Mouse (Mus musculus): Measurements from ENCODE around the gene Otop2.
A peak's percentile ranks its signal among the peaks of the same experiment; 100 is the strongest.

Gene Otop2

DNA sequence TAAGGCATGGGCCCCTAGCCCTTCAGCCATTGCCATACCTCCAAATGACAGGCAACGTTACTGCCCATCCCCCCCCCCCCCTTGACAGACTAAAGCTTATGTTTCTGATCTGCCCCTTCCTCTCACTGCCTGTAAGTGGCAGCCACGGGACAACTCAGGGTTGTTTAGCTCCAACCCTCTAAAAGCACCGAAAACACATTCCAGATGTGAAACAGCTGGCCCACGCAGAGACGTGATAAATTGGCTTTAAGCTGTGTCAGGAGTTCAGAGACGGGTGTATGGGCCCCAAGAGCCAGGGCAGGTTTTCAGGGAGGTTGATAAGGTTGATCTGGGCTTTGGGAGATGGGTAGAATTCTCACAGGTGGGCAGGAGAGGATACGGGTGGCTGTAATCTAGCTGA lies 38.6 kb downstream of the Otop2 start:
- DNase-seq (ENCODE audit: low read depth, low spot score), result no peak

DNA sequence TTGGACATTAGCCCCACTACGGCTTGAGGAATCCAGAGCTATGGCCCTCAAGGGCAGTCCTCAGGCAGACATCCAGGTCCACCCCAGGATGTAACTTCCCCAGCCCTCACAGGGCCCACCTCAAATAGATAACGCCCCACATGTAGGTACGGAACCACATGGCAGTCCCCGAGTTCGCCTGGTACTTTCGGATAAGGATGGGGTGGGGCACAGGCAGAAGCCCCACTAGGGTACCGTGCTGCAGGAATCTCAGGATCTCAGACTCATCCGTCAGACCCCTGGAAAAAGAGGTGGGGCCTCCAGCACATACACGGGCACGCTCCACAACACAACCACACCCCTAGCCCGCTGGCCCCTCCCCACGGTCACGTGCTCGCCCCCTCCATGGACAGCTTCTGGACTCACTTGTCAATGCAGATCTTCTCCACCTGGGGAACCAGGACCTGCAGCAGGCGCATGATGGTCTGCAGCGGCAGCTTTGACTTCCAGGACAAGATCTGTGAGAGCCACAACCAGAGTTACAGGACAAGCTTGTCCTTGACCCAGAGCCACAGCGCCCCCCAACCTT lies 41.8 kb downstream of the Otop2 start:
- peak; percentile 79 for DNase-seq (ENCODE audit: low read depth, low spot score)

DNA sequence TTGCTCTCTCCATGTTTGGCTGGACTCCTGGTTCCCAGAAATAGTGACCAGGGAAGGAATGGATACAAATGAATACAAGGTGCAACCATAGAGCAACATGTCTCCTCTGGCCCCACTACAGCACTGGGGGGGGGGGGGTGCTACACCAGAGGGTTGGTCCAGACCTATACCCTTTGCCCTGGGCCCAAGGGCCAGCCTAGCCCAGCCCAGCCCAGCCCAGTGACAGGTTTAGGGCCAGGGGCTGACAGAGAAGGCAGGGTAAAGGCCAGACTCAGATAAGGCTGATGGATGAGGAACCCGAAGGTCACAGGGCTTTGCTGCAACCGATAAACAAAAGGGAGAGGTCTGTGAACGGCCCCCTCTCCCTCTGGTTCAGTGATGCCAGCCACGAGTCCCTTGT lies 43.0 kb downstream of the Otop2 start:
- DNase-seq (ENCODE audit: low read depth, low spot score), result no peak

DNA sequence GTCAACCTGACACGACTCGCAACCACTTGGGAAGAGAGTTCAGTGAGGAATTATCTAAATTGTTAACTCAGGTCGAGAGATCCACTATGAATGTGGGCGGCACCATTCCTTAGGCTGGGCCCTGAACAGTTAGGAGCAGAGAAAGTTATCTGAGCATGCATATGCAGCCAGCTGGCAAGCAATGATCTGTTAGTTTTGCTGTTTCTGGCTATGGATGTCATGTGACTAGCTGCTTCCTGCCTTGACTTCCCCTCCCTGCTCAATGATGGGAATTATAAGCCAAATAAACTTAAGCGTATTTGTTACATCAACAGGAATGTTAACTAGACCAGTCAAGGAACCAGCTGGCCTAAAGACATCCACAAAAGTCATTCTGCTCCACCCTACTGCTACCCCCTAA lies 46.4 kb downstream of the Otop2 start:
- no peak for DNase-seq (ENCODE audit: low read depth, low spot score)

GRCm38 (mm10) chr11:115354183-115354582 lies 47.2 kb downstream of the Otop2 start:
- DNase-seq (ENCODE audit: low read depth, low spot score), result peak; percentile 84

- peak; percentile 73 for DNase-seq (ENCODE audit: low read depth, low spot score)
Observed at GRCm38 (mm10) chr11:115358468-115358867, 51.5 kb downstream of the Otop2 start.

GRCm38 (mm10) chr11:115359293-115359692 lies 52.3 kb downstream of the Otop2 start:
- DNase-seq (ENCODE audit: low read depth, low spot score), result peak; percentile 80

DNA sequence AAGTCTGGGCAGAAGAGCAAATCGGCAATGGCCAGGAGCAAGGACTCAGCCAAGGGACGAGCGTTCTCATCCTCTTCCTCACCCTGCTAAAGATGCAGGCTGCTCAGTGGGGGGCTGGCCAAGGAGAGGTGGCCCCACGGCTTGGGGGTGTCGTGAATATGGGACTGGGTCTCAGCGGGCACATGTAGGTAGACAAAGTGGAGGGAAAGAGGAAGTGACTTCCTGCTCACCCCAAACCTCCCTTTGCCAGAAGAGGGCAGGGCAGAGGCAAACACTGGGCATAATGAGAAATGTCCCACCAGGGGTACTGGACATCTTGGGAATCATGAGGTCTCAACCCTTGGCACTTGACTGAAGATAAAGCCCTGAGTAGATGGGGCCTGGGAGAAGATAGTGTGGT lies 52.8 kb downstream of the Otop2 start:
- DNase-seq (ENCODE audit: low read depth, low spot score), result no peak

GRCm38 (mm10) chr11:115364136-115364535 lies 57.2 kb downstream of the Otop2 start:
- no peak for DNase-seq (ENCODE audit: low read depth, low spot score)

DNA sequence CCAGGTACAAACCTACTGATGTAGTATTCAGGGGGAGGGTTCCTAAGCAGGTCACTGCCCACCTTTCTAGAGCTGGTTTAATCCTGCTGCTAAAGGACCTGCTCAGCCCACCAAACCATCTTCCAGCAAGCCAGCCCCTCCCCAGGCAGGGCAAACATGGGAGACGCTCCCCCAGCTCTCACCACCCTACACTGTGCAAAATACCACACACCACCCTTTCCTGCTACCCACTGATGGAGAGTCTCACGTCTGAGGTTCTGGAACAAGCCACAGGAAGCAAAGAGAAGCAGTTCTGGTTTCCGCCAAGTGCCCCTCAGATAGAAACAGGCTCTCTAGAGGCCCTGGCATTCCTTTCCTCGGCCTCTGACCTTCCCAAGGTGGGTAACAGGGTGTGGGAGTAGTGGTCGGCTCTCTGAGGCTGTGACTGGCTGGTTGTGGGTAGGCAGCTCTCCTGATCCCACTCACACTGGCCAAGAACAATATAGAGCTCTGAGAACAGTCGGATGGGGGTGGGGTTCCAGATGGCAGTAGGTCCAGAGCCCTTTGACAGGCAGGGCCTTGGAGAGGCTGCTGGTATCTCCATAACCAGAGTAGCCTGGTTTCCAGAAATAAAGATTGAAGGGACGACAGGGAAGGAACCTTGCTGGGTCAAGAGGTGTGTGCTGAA lies 59.2 kb downstream of the Otop2 start:
- DNase-seq (ENCODE audit: low read depth, low spot score), result no peak

GRCm38 (mm10) chr11:115366706-115367394 lies 59.9 kb downstream of the Otop2 start:
- no peak for DNase-seq (ENCODE audit: low read depth, low spot score)

- peak; percentile 87 for DNase-seq (ENCODE audit: low read depth, low spot score)
Observed at GRCm38 (mm10) chr11:115367395-115367944, 60.5 kb downstream of the Otop2 start, which contains the start of gene Hid1. Gene Hid1, minus strand, starts transcription at chr11:115367756.

- DNase-seq (ENCODE audit: low read depth, low spot score), result no peak
Observed at GRCm38 (mm10) chr11:115370368-115370767, 63.4 kb downstream of the Otop2 start.

DNA sequence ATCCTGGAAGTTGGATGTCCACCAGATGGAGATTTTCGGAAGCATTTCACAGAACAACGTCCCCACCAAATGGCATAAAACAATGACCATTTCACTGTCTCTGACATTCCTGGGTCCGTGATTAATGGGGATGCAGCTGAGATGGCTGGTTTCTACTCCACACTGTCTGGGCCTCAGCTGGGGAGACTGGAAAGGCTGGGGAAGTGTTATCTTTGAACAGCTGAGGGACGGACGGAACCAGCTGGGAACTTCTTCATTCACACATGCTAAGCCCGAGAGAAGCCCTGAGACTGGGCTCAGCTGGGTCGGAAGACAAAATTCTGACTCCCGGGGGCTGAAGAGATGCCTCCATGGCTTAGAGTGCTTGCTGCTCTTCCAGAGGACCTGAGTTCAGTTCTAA lies 64.4 kb downstream of the Otop2 start:
- DNase-seq (ENCODE audit: low read depth, low spot score), result no peak

DNA sequence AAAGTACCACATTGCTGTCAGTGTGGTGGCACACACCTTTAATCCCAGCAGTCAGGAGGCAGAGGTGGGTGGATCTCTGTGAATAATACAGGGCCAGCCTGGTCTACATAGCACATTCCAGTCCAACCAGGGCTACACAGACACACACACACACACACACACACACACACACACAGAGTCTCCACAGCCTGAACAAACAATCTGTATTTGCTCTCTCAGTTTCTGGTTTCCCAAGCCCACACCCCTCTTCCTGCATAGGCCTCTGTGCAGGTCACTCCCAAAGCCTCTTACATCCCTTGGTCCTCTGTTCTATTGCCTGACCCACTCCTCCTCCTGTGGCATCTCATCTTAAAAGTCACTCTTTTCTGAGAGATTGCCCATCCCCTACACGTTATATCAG lies 65.1 kb downstream of the Otop2 start:
- no peak for DNase-seq (ENCODE audit: low read depth, low spot score)

- no peak for DNase-seq (ENCODE audit: low read depth, low spot score)
Observed at GRCm38 (mm10) chr11:115372737-115373136, 65.8 kb downstream of the Otop2 start.

GRCm38 (mm10) chr11:115373805-115374694 lies 67.1 kb downstream of the Otop2 start:
- no peak for DNase-seq (ENCODE audit: low read depth, low spot score)

GRCm38 (mm10) chr11:115374695-115375425 lies 67.9 kb downstream of the Otop2 start:
- no peak for DNase-seq (ENCODE audit: low read depth, low spot score)

- no peak for DNase-seq (ENCODE audit: low read depth, low spot score)
Observed at GRCm38 (mm10) chr11:115376722-115377121, 69.8 kb downstream of the Otop2 start.

- no peak for DNase-seq (ENCODE audit: low read depth, low spot score)
Observed at GRCm38 (mm10) chr11:115377254-115377653, 70.3 kb downstream of the Otop2 start.

DNA sequence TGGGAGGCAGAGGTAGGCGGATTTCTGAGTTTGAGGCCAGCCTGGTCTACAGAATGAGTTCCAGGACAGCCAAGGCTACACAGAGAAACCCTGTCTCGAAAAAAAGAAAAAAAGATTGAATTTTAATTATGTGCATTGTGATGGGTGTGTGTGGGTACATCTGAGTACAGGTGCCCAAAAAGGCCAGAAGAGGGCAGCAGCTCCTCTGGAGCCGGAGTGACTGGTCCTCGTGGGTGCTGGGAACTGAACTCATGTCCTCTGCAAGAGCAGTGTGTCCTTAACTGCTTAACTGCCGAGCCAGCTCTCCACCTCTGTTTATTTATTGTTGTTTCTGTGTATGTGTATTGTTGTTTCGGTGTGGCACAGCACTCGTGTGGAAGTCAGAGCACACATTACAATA lies 70.9 kb downstream of the Otop2 start:
- no peak for DNase-seq (ENCODE audit: low read depth, low spot score)

Data from ZHBTc4 (cell line).